Mouse (Mus musculus) adrenal gland, postnatal 10 days (tissue): ENCODE results near the gene 1700021F05Rik. TPM values are rescaled to one million over a fixed set of nuclear protein-coding genes. Genes with fewer than 3 reads are reported as not detected.
"Not testable (repeated sequence)": the region's sequence is repeated elsewhere in the genome, so short reads cannot be mapped to it uniquely, and the experiment has no call there.

Source experiments
- DNase-seq: peaks from one replicate; pipeline ENCODE4 v3.0.0; 2021; ENCODE audit warnings: mixed read lengths
- total RNA-seq, 2 experiments: library from RNA; stranded (reverse); gene quantifications; 2 replicates each; pipeline ENCODE4 v1.2.3; 2021

The 1700021F05Rik gene
- total RNA-seq, 2 experiments from 2014 or later = 94.1 to 111 TPM

- no peak for DNase-seq
Observed at GRCm38 (mm10) chr10:43539746-43540310, 966 bp downstream of the 1700021F05Rik start.

- DNase-seq = no peak
Observed at GRCm38 (mm10) chr10:43538831-43539230, 2.0 kb downstream of the 1700021F05Rik start.

GRCm38 (mm10) chr10:43537652-43538051 is 3.1 kb downstream of the 1700021F05Rik start:
- DNase-seq = no peak

- no peak for DNase-seq
Observed at GRCm38 (mm10) chr10:43534382-43534781, 6.4 kb downstream of the 1700021F05Rik start.

GRCm38 (mm10) chr10:43527283-43528269 is 13.2 kb downstream of the 1700021F05Rik start:
- DNase-seq = no peak

GRCm38 (mm10) chr10:43523931-43524330 is 16.9 kb downstream of the 1700021F05Rik start, which contains the start of gene Gm9803:
TSS of gene Gm9803 (plus strand) at chr10:43524084.
- not testable (repeated sequence) for DNase-seq

- no peak for DNase-seq
Observed at GRCm38 (mm10) chr10:43519977-43520376, 20.8 kb downstream of the 1700021F05Rik start.

GRCm38 (mm10) chr10:43518368-43518767 is 22.4 kb downstream of the 1700021F05Rik start:
- DNase-seq = peak; percentile 65

GRCm38 (mm10) chr10:43517836-43518235 is 23.0 kb downstream of the 1700021F05Rik start:
- DNase-seq = peak; percentile 63

GRCm38 (mm10) chr10:43516992-43517660 is 23.7 kb downstream of the 1700021F05Rik start:
- DNase-seq = no peak

GRCm38 (mm10) chr10:43512976-43513375 is 27.8 kb downstream of the 1700021F05Rik start:
- no peak for DNase-seq

- DNase-seq = no peak
Observed at GRCm38 (mm10) chr10:43509228-43509627, 31.6 kb downstream of the 1700021F05Rik start.

GRCm38 (mm10) chr10:43507051-43507450 is 33.7 kb downstream of the 1700021F05Rik start:
- no peak for DNase-seq

GRCm38 (mm10) chr10:43504291-43504690 is 36.5 kb downstream of the 1700021F05Rik start:
- DNase-seq = no peak

GRCm38 (mm10) chr10:43502599-43502998 is 38.2 kb downstream of the 1700021F05Rik start:
- DNase-seq = no peak

GRCm38 (mm10) chr10:43490846-43491245 is 49.9 kb downstream of the 1700021F05Rik start:
- no peak for DNase-seq

GRCm38 (mm10) chr10:43490034-43490433 is 50.8 kb downstream of the 1700021F05Rik start:
- DNase-seq = no peak

GRCm38 (mm10) chr10:43489550-43489949 is 51.2 kb downstream of the 1700021F05Rik start:
- DNase-seq = no peak

- DNase-seq = no peak
Observed at GRCm38 (mm10) chr10:43489139-43489538, 51.7 kb downstream of the 1700021F05Rik start.

- no peak for DNase-seq
Observed at GRCm38 (mm10) chr10:43488258-43488657, 52.5 kb downstream of the 1700021F05Rik start.

- DNase-seq = no peak
Observed at GRCm38 (mm10) chr10:43487441-43488010, 53.3 kb downstream of the 1700021F05Rik start.

GRCm38 (mm10) chr10:43485751-43486268 is 55.0 kb downstream of the 1700021F05Rik start:
- DNase-seq = no peak
